Mouse (Mus musculus) testis, postnatal 14 days (tissue): ENCODE measurements around the gene Birc2.

ENCODE experiments used
- DNase-seq: peaks from one replicate; pipeline ENCODE4 v3.0.0; 2021; ENCODE audit warnings: low spot score

Birc2 gene

DNA sequence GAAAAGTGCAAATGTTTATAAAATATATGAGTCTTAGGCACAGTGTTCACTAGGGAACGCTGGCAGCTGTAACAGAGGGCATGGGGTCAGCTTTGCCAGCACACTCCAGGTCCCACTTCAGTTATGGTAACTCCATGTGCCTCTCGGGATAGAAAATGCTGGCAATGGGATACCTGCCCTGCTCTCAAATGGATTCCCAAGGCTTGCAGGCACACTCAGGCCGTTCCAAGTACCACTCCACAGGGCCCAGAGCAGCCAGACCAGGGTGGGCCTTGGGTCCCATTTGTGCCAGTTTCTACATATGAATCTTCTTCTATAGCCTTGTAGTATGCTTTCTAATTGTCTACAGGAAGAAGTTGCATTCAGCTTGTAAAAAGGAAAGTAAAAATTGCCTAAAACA lies 51.5 kb downstream of the Birc2 start:
- DNase-seq: no peak

DNA sequence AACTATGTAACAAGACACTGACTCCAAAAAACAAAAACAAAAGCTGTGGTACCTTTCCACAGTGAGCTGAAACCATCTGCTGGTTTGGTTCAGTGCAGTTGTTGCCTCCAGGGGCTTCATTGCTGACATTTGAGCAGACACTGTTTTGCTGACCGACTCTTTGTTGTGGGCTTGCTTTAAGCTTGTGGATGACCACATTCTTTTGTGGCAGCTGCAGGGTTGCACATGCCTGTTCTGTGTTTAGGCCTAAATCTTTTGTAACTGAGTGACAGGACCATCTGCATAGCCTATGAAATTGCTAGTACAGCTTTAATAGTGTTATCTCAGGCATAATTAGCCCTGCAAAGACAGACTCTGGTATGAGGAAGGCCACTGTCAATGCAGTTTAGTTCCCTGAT lies 52.2 kb downstream of the Birc2 start:
- no peak for DNase-seq

DNA sequence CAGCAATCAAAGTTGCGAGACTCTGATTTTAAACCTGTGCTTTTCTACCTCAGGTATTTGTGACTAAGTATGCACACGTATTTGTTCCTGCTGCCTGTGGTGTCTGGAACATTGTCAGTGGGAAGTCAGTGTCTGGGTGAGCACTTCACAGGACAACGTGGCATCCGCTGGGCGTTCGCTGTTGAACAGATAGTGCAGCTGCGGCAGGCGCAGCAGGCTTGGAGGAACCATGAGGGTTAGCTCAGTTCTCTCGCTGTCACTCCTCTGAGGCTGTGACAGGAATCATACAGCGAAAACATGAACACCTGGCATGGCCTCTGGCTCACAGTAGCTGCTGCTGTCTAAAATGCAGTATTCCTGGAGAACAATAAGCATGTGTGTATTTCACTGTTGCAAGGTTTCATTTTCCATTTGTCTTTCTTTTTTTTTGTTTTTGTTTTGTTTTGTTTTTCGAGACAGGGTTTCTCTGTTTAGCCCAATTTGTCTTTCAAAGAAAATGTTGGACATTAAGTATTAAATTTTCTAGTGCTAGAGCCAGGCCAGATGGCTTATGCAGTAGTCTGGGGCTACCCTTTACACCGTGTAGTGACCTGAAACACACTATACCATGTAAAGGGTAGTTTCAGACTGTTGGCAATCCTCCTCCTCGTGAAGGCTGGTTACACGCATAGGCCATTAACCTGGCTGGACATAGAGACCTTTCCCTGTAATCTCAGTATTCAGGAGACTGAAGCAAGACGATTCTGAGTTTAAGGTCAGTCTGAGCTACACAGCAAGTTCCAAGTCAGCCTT lies 52.8 kb downstream of the Birc2 start:
- no peak for DNase-seq

DNA sequence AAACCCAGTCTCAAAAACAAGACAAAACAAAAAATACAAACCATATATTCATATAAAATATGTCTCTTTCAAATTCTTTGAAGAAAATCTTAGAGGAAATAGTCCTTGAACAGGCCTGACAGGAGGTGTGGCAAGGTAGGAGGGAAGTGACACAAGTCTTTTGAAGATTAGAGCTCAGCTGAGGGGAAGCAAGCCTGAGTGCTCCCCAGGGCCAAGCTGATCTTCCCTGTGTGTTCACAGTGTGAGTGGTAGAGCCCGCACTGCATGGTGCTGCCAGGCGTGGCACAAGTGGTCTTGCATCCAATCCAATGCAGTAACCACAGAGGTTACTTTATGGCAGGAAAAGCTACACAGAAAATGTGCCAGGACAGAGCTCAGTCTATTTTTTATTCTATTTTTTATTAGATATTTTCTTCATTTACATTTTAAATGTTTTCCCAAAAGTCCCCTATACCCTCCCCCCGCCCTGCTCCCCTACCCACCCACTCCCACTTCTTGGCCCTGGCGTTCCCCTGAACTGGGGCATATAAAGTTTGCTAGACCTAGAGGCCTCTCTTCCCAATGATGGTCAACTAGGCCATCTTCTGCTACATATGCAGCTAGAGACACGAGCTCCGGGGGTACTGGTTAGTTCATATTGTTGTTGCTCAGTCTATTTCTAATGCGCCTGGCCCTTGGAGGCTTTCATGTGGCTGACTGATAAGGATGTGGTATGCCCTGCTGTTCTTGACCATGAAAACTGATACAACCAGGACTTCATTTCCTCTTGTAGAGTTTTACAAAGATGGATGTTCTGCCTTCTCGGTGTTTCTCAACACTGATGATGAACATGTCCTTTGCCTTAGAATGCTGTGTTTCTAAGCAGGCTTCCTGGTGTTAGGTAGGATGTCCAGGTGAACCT lies 56.4 kb downstream of the Birc2 start:
- DNase-seq: no peak

DNA sequence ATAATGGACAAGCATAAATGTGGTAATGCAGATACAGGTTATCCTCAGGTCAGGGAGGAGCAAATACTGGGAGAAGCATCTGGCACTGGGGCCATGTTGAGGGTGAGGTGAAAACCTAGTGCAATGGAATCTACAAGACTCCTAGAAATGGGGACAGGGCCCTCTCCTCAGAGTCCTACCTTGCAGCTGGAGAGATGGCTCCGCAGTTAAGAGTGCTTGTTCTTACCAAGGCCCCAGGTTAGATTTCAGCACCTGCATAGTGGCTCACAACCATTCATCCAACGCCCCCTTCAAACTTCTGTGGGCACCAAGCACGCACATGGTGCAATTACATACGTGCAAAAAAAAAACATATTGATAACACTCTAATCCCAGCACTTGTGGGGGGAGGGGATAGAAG lies 57.1 kb downstream of the Birc2 start:
- DNase-seq: no peak

DNA sequence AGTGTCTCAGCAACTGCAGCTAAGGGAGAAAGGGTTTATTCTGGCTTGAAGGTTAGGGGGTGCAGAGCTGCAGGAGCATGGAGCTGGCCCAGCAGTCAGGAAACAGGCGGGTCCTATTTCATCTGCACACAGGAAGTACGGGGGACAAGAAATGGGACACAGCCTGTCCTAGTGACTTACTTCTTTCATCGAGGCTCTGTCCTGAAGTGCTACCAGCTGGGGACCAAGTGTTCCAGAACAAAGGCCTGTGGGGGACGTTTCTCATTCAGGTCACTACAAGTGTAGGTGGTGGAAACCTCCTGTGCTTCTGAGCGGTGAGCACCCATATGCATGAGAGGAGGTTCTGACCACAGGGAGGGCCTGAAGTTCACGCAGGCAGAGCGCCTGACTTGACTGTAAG lies 58.1 kb downstream of the Birc2 start:
- no peak for DNase-seq

DNA sequence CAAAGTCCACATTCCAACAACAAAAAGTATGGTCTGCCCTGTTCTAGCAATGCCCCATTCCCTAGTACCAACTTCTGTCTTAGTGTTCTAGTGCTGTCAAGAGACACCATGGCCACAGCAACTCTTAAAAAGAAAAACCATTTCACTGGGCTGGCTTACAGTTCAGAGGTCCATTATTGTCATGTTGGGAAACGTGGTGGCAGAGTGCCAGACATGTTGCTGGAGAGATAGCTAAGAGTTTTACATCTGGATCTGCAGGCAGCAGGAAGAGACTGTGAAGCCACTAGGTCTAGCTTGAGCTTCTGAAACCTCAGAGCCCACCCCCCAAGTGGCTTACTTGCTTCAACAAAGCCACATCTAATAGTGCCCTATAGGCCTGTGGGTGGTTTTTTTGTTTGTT lies 59.2 kb downstream of the Birc2 start:
- DNase-seq: no peak

DNA sequence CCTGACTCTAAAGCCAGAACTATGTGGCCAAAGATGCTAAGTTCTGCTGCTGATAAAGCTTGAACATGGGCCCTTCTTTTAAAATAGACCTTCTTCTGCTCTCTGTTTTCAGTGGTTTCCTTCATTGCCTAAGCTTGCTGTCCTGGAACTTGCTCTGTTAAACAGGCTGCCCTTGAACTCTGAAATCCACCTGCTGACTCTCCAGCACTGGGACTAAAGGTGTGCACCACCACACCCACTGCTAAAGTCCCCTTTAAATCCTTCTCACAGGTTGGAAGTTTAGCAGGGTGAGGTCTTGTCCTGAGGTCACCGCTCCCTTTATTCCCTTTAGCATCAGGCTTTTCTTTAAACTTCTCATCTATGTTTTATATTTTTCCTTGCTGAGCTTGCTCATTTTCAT lies 59.9 kb downstream of the Birc2 start:
- no peak for DNase-seq

DNA sequence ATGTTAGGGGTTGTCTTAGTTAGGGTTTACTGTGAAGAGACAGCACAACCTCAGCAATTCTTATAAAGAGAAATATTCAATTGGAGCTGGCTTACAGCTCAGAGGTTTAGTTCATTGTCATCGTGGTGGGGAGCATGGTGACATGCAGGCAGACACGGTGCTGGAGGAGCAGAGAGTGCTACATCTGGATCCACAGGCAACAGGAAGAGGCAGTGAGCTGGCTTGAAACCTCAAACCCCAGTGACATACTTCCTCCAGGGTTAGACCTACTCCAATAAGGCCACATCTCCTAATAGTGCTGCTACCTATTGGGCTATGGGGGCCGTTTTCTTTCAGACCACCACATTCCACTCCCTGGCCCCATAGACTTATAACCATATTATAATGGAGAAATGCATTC lies 60.9 kb downstream of the Birc2 start:
- no peak for DNase-seq

DNA sequence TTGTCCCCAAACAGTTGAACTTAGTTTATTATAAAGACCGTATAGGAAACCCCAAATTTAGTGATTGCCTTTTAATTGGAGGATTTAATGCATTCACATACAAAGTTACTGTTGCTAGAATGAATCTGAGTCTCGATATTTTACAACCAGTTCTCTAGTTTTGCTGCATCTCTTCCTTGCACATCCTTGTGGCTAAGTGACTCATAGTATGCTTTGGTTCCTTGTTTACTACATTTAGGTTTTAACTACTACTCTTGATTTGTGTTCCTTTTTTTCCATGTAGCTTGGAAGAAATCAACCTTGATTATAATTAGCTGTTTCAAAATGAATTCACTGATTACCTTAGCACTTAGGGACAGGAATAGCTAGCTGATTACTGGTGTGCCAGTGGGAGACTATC lies 61.9 kb downstream of the Birc2 start:
- DNase-seq: no peak

DNA sequence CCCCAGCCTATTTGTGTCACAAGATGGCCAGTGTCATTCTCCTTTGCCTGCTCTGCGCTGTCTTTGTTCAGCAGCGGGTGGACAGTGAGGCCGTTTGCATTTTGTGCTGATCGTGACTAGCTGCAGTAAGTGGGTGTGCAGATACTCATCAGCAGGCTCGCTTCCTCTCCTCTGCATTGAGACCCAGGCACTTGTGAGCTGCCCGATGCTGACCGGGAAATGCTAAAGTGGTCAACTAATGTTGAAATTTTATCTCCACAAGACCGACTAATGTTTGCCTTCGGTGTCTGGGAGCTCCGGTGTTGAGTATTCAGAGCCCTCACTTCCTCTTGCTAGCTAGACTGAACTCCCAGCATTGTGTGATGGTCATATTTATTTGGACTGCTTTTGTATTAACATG lies 62.3 kb downstream of the Birc2 start:
- DNase-seq: no peak

DNA sequence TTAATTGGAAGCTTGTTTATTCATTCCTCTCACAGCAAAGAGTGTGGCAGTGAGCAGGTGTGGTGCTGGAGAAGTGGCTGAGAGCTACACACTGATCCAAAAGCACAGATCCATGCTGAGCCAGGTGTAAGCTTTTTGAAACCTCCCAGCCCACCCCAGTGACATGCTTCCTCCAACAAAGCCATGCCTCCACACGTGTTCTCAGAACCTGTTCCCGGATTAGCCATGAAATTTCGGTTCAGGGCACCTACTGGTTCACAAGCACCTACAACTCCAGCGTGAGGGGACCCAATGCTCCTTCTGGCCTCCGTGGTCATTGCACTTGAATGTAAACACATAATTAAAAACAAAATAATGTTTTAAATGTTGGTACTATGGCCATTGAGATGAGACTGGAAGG lies 63.2 kb downstream of the Birc2 start:
- DNase-seq: no peak

DNA sequence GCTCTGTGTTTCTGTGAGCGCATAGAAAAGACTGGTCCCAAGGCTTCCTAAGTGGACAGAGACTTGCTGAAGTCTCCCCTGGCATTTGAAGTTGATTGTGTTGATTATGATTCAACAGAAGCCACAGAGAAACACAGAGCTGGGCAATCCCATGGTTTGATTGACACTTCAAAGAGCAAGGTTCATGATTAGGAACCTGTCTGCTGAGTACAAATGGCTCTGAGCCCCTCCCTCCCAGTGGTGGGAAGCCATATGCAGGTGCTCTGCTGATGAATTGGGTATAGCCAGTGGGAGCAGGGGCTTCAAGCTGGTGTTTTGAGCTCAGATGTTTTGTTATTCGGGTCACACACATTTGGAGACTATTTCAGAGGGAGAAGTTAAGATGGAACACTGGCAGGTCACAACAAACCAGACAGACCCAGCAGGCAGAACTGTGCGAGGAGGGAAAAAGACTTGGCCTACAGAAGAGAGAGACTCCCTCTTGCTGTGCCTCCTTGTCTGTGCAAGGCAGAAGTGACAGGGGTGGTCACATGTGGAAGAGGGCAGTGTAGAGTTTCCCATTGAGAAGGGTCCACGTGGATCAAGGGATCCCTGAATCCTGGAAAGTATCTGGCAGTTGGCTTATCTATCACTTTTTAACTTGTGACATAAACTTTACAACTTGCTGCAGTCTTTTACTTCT lies 64.0 kb downstream of the Birc2 start:
- DNase-seq: no peak

DNA sequence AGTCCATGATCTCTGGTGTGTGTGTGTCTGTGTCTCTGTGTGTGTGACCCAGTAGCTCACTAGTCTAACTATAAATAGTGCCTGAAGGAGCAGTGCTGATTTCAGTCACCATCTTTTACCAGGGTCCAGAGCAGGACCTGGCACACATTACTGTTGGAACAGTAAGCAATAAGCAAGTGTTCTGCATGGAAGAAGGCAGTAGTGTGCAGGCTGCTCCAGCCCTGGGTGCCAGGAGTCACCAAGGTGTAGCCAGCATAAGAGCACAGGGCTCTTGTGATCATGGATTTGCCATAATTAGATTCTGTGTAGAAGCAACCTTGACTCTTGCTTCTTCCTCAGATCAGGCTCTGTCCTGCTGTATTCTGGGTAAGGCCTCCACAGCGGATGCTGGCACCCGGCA lies 64.5 kb downstream of the Birc2 start:
- no peak for DNase-seq

DNA sequence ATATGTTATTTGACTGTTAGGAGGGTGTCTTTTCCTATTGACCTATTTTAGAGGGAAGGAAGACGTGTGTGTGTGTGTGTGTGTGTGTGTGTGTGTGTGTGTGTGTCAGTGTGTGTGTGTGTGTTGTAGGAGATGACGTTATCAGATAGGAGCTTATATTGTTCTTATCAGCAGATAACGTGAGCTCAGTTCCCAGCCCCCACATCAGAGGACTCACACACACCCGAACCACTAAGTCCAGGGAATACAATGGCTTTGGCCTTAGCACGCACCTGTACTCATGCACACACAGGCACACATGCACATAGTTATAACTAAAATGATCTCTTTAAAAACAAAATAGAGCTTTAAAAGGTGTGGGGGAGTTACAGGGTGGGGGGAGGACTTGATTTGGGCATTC lies 67.4 kb downstream of the Birc2 start:
- DNase-seq: no peak

DNA sequence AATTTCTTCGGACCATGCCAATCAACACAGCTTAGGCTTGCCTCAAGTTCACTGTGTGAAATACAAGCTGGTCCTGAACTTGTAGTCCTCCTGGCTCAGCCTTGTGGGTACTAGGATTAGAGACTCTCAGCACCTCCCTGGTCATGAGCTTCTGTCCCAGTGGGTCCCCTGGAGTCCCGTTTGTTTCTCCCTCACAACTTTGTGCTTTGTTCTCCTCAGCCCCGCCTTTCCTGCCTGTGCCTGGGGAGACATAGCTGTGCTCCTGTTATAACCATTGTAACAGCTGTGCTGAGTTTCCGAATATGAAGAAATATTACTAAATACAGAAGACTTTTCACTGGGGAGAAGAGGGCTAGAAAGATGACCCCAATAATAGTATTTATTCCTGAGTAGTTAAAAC lies 67.8 kb downstream of the Birc2 start:
- no peak for DNase-seq
